Mouse (Mus musculus) intestine, embryonic 14.5 days (tissue): ENCODE results near the gene Cdc5l. TPM values are rescaled to one million over a fixed set of nuclear protein-coding genes. Genes with fewer than 3 reads are reported as not detected.

Experiments used
- ATAC-seq: fragments of 200-750 bp; cut with Nextera tagmentation; replicated peaks from 2 replicates; pipeline ENCODE4 v1.8.0; 2017; ENCODE audit warnings: low read depth, moderate number of reproducible peaks, moderate TSS enrichment, moderate library complexity; ENCODE audit not compliant: low FRiP score, low TSS enrichment
- DNase-seq: peaks from one replicate; pipeline ENCODE4 v3.0.0-alpha.2; 2018; ENCODE audit warnings: low spot score
- H3K27ac ChIP-seq: fragments of 300-500 bp; sonication (generic); 2 replicates; pipeline ENCODE4 v1.5.1; 2014; ENCODE audit warnings: low read depth, mild to moderate bottlenecking, control low read depth
- H3K27me3 ChIP-seq: fragments of 300-500 bp; sonication (generic); replicated peaks from 2 replicates; pipeline ENCODE4 v1.6.1; 2014; ENCODE audit warnings: low read length, control low read depth; ENCODE audit not compliant: control insufficient read depth, insufficient read depth
- H3K36me3 ChIP-seq: fragments of 300-500 bp; sonication (generic); 2 replicates; pipeline ENCODE4 v1.6.1; 2014; ENCODE audit warnings: low read length, control low read depth; ENCODE audit not compliant: control insufficient read depth, insufficient read depth
- H3K4me1 ChIP-seq: fragments of 300-500 bp; sonication (generic); replicated peaks from 2 replicates; pipeline ENCODE4 v1.6.1; 2014; ENCODE audit warnings: low read length, control low read depth, mixed read lengths; ENCODE audit not compliant: control insufficient read depth, insufficient read depth
- H3K4me2 ChIP-seq: fragments of 300-500 bp; sonication (generic); 2 replicates; pipeline ENCODE4 v1.6.1; 2014; ENCODE audit warnings: low read length
- H3K4me3 ChIP-seq: fragments of 300-500 bp; sonication (generic); 2 replicates; pipeline ENCODE4 v1.5.1; 2014; ENCODE audit warnings: low read depth, low read length, control low read depth, mixed read lengths
- H3K9ac ChIP-seq: fragments of 300-500 bp; sonication (generic); 2 replicates; pipeline ENCODE4 v1.6.1; 2014; ENCODE audit warnings: mild to moderate bottlenecking, low read length
- H3K9me3 ChIP-seq: fragments of 300-500 bp; sonication (generic); 2 replicates; pipeline ENCODE4 v1.6.1; 2016; ENCODE audit warnings: low read length, control low read depth; ENCODE audit not compliant: control insufficient read depth
- WGBS: fragments of 180-500 bp; shearing (Covaris S2); extraction: QIAGEN DNeasy Blood & Tissue Kit; methylation state at CpG from one replicate; pipeline ENCODE4 v1.1.7; 2014; 5-methylcytosine and 5-hydroxymethylcytosine counted together
- polyA plus RNA-seq: library from polyadenylated mRNA; unstranded; fragments of >200 nt; fragmentation: Nextera tagmentation; extraction: Ambion mirVana; gene quantifications from 2 replicates; pipeline ENCODE4 v1.2.1, GENCODE M21; 2014

Cdc5l gene
- polyA plus RNA-seq, 1 experiment from 2014 or later, result 62.6 TPM

DNA sequence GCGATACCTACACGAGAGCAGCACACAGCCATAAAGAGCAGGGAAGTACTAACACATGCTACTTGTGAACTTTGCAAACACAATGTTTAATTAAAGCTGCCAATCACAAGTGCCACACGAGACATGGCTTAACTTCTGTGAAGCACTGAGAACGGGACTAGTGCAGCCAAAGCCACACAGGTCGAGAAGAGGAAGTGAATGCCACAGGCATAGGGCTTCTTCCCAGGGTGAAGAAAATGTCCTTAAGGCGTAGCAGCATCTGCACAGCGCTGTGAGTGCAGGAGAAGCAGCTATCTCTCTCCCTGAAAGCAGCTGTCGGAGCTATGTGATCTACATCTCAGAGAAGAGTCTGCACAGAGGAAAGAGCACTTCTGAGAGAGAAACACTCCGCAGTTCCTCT is 38.9 kb downstream of the Cdc5l start:
- WGBS, result 64% methylated on average over 9 of the region's 9 CpGs
- Histone ChIP-seq H3K9ac (no peak overlapping the region), H3K4me1 (no peaks in the 10 kb centered on the region), H3K36me3 (peaks cover 56% of the 10 kb centered on the region), H3K27ac (no peak overlapping the region), H3K4me2 (no peak overlapping the region), H3K27me3 (no peaks in the 10 kb centered on the region), H3K4me3 (no peak overlapping the region), H3K9me3 (no peaks in the 10 kb centered on the region)
- DNase-seq (no peak), ATAC-seq (no peak)

DNA sequence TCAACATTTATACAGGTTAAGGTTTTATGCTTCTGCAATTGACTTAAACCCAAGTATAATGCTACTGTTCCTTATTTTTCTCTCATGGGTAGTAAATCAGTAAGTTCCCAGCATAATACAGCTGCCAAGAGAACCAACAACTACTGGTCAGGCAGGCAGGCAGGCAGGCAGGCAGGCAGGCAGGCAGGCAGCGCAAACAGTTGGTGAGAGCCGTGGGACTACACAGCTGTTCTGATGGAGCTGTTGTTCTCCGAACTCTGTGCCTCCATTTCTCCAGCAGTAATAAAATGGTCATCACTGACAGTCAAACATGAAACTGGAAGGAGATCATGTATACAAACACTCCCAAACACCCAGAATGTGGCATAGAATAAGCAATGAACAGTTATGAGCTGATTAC is 39.8 kb downstream of the Cdc5l start:
- no peak for DNase-seq
- WGBS, result 84% methylated on average over 3 of the region's 3 CpGs

DNA sequence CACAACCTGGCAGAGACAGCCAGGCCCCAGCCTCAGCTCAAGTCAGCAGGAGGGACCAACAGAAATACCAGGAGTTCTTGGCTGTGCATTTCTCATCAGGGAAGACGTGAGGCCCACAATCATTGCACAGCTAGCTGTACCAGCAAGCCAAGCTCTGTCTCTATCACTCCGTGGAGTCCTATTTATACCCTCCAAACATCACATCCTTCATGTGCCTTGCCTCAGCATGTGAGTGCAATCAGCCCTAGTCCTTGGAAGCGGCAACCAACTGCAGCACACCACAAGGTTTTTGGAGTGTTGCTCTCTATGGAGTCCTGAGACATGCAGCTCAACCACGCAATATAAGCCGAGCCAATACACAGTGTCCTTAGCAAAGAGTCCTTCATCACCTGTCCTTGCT is 43.6 kb downstream of the Cdc5l start:
- 92% methylated on average over 5 of the region's 5 CpGs for WGBS
- Histone ChIP-seq H3K4me3 (no peak overlapping the region), H3K36me3 (peaks cover 77% of the 10 kb centered on the region), H3K4me2 (no peak overlapping the region), H3K4me1 (no peaks in the 10 kb centered on the region), H3K27ac (no peak overlapping the region), H3K27me3 (no peaks in the 10 kb centered on the region), H3K9ac (no peak overlapping the region), H3K9me3 (no peaks in the 10 kb centered on the region)
- DNase-seq, result no peak
- ATAC-seq, result no peak

More for the DNA sequence above, 39.8 kb downstream of the Cdc5l start:
- H3K27me3 ChIP-seq, result no peaks in the 10 kb centered on the region
- peaks cover 61% of the 10 kb centered on the region for H3K36me3 ChIP-seq
- no peak overlapping the region for H3K9ac ChIP-seq
- no peak overlapping the region for H3K27ac ChIP-seq
- no peaks in the 10 kb centered on the region for H3K4me1 ChIP-seq
- no peak overlapping the region for H3K4me3 ChIP-seq
- no peak for ATAC-seq
- H3K4me2 ChIP-seq, result no peak overlapping the region
- H3K9me3 ChIP-seq, result no peaks in the 10 kb centered on the region

DNA sequence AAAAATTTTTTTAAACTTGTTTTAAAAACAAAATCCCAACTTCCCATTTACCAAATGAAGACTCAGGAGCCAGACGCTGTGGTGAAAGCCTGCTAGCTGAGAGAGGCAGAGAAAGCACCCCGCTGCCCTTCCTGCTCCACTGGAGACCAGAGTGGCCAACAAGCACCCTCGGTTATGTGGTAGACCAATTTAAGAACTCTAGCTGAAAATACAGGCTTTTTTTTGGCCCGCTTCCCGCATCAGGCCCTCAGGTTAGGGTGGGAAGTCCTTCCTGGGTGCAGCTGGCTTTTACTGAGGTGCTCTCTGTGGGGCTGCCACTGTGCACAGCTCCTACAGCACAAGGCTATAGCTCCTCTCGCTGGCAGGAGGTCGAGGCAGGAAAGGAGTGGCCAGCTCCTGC is 46.6 kb downstream of the Cdc5l start:
- no peaks in the 10 kb centered on the region for H3K27me3 ChIP-seq
- peaks cover 51% of the 10 kb centered on the region for H3K36me3 ChIP-seq
- ATAC-seq, result no peak

DNA sequence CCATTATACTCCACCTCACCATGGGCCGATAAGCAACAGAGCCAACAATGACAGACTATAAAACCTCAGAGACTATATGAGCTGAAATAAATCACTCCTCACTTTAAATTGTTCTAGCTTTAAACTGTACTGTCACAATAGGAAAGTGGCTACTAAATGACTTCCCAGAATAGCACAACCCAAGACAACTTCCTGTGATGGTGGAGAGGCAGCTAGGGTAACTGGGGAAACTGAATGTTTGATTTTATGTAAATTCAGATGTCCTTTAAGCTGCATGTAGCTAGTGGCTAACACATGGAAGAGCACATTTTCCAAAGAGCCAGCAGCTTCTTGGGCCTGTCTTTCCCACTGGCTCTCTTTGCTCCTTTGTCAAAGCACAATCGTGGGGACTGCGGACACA is 50.2 kb downstream of the Cdc5l start:
- DNase-seq (no peak), ATAC-seq (no peak)
- no peaks in the 10 kb centered on the region for H3K27me3 ChIP-seq
- H3K27ac ChIP-seq, result no peak overlapping the region
- H3K9ac ChIP-seq, result no peak overlapping the region
- peaks cover 18% of the 10 kb centered on the region for H3K36me3 ChIP-seq
- WGBS, result 88% methylated on average over 3 of the region's 3 CpGs
- H3K4me2 ChIP-seq, result no peak overlapping the region
- no peaks in the 10 kb centered on the region for H3K9me3 ChIP-seq
- no peak overlapping the region for H3K4me3 ChIP-seq
- no peaks in the 10 kb centered on the region for H3K4me1 ChIP-seq

More for the DNA sequence above, 46.6 kb downstream of the Cdc5l start:
- Histone ChIP-seq H3K4me3 (no peak overlapping the region), H3K27ac (no peak overlapping the region), H3K9ac (no peak overlapping the region), H3K4me2 (no peak overlapping the region), H3K4me1 (no peaks in the 10 kb centered on the region), H3K9me3 (no peaks in the 10 kb centered on the region)
- WGBS, result 83% methylated on average over 7 of the region's 7 CpGs
- DNase-seq, result no peak

DNA sequence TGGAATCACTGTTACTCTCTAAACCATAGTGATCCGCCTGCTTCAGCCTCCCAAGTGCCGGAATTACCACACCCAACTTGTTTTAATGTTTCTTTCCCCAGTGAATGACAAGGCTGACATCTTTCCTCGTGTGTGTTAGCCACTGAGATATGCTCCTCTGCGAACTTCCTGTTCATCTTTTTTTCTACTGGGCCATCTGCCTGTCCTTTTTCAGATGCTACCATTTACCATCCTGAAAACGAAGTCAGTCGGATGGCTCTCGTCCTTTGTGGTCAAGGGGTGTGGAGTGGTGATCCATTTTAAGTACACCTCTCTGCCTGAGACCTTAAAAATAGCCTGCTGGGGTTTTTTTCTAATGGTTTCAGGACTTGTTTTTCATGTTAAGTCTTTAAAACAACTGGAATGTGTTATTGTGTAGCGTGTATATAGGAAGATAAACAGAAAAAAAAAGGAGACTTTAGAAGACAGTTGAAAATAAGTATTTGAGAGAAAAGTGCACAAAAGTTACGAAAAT is 54.2 kb downstream of the Cdc5l start:
- H3K27ac ChIP-seq, result no peak overlapping the region
- no peaks in the 10 kb centered on the region; the same call in 1 of the 2 replicates for H3K36me3 ChIP-seq
- H3K9me3 ChIP-seq, result no peaks in the 10 kb centered on the region
- DNase-seq, result no peak
- no peak overlapping the region for H3K4me3 ChIP-seq
- ATAC-seq, result no peak
- no peak overlapping the region for H3K9ac ChIP-seq
- 86% methylated on average over 9 of the region's 9 CpGs for WGBS
- 0 out of 2 replicates have a peak, but pooled peaks cover 3% of the 10 kb centered on the region for H3K27me3 ChIP-seq
- H3K4me2 ChIP-seq, result no peak overlapping the region
- no peaks in the 10 kb centered on the region for H3K4me1 ChIP-seq

DNA sequence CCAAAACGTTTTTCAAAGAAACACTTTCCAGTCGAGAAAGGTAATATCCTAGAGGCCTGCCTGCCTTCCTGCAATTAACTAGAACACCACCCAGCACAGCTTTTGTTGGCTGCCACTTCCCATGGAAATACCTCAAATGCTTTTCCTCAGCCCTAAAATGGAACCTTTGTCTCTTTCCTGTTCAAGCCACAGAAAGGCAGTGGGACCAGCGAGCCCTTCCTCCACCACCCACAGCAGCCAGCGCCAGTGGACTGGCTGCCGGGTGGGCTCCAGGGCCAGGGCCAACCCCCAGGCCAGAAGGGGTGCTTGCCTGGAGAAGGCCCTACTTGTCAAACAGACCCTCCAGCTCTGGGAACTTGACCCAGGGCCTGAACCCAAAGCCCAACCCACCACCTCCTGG is 56.2 kb downstream of the Cdc5l start:
- H3K4me1 ChIP-seq, result no peaks in the 10 kb centered on the region
- H3K9ac ChIP-seq, result no peak overlapping the region
- peaks cover 3% of the 10 kb centered on the region; the same call in 1 of the 2 replicates for H3K27me3 ChIP-seq
- no peak overlapping the region for H3K4me3 ChIP-seq
- DNase-seq, result no peak
- H3K27ac ChIP-seq, result no peak overlapping the region
- ATAC-seq, result no peak
- 55% methylated on average over 5 of the region's 5 CpGs for WGBS
- H3K4me2 ChIP-seq, result no peak overlapping the region
- no peaks in the 10 kb centered on the region for H3K36me3 ChIP-seq
- H3K9me3 ChIP-seq, result no peaks in the 10 kb centered on the region

DNA sequence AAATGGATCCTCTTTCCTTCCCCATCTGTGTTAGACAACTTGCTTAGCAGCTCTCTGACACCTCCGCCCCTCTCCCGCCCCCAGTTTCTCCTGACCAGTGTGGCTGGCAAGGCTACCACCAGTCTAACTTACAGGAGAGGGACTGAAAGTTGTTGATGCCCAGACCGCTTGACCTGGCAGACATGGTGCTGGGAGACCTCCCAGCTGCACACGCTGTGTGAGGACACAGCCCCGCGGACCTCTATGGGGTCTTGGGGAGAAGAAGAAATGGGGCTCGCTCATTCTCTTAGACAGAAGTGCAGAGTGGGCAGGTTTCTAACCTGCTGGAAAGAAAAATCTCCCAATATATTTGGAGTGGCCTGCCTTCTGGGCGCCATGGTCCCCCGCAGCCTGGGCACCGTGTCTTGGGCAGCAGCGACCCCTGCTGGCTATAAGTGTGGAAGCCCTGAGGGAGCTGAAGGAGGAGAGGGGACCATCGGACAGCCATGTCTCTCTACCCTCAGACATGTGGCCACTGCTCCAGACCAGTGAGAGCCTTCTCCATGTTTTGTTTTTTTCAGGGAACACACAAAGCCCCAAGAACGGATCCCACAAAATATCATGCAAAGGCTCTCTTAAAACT is 59.4 kb downstream of the Cdc5l start:
- no peak overlapping the region for H3K27ac ChIP-seq
- no peaks in the 10 kb centered on the region for H3K9me3 ChIP-seq
- DNase-seq (peak; percentile 91), ATAC-seq (peak; percentile 82)
- H3K4me2 ChIP-seq, result no peak overlapping the region
- peaks cover 3% of the 10 kb centered on the region for H3K27me3 ChIP-seq
- no peak overlapping the region for H3K9ac ChIP-seq
- no peak overlapping the region for H3K4me3 ChIP-seq
- 30% methylated on average over 13 of the region's 13 CpGs for WGBS
- H3K4me1 ChIP-seq, result no peaks in the 10 kb centered on the region
- H3K36me3 ChIP-seq, result no peaks in the 10 kb centered on the region

DNA sequence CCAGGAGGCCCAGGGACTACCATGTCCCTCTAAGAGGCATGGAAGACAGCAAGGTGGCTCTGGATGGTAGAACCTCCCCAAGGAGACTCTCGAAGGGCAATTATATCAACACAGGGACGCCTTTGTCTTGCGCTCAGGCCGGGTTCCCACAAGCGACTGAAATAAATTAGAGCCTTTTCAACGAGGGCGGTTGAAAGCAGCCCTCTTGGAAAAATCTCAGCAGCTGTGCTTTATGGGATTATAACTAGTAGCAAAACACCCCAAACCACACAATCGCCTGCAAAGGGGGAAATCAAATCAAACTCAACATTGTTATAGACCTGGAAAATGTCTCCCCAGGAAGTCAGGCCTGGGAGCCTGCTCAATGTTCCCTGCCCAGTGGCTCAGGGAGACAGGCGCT is 62.5 kb downstream of the Cdc5l start:
- H3K27me3 ChIP-seq, result peaks cover 3% of the 10 kb centered on the region
- DNase-seq, result no peak

More for the DNA sequence above, 62.5 kb downstream of the Cdc5l start:
- H3K9me3 ChIP-seq, result no peaks in the 10 kb centered on the region
- H3K4me1 ChIP-seq, result no peaks in the 10 kb centered on the region
- H3K4me2 ChIP-seq, result no peak overlapping the region
- ATAC-seq, result no peak
- WGBS, result 36% methylated on average over 9 of the region's 9 CpGs
- H3K4me3 ChIP-seq, result no peak overlapping the region
- H3K9ac ChIP-seq, result no peak overlapping the region
- H3K27ac ChIP-seq, result no peak overlapping the region
- H3K36me3 ChIP-seq, result no peaks in the 10 kb centered on the region
